8 mouse cellular contexts compared by ENCODE assay signal in the genomic region with DNA sequence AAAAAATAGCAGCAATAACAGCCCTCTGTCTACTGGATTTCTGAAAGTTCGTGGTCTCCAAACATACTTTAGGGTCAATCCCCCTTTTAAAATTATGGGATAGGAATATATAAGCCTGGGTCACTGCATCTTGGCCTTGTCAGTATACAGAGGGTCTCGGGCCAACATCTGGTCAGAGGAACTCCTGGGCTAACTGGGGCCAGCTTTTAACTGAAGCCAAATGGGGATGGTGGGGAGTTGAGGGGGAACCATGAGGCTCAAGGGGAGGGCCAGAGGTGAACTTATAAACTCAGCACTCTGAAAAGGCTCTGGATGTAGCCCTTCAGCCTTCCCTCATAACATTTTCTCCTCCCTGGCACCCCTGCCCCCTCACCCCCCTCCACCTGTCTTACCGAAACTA. TPM values are rescaled to one million over a fixed set of nuclear protein-coding genes. Genes with fewer than 3 reads are reported as not detected.
DNase-seq lines count a peak whose midpoint lies in the region; ATAC-seq and TF ChIP-seq lines count a peak whose summit lies in the region.

No protein-coding gene starts in this region.

- H3K27ac ChIP-seq in left cerebral cortex, adult 2 months, result peak overlapping the region; percentile 93; the same call in 1 of the 2 replicates
- H3K27ac ChIP-seq in neural tube, embryonic 14.5 days (ENCODE audit: low read depth, low read length), result no peak overlapping the region

- no peak for TF ChIP-seq CTCF in left cerebral cortex, adult 2 months (IDR thresholded peaks at IDR 0.05)

- DNase-seq in cerebellum, adult 9-11 months, result peak; percentile 59
- DNase-seq in cerebellum, adult 18-20 months, result no peak
- no peak for DNase-seq in left cerebral cortex, adult 2 months (ENCODE audit: extremely low spot score in 1 of 2, low spot score in 2 of 2)
- no peak for DNase-seq in left cerebral cortex, postnatal 36 days (ENCODE audit: low spot score in 2 of 2)
- DNase-seq in hindlimb bud, embryonic 11.5 days (ENCODE audit: extremely low spot score, low read depth, low spot score), result peak; percentile 35
- no peak for DNase-seq in urinary bladder, postnatal 36 days (ENCODE audit: low spot score in 2 of 2)
- DNase-seq in spleen, postnatal 36 days (ENCODE audit: low spot score in 2 of 2), result no peak

- no peak overlapping the region for H3K9ac ChIP-seq in neural tube, embryonic 14.5 days (replicated peaks; ENCODE audit: low read depth, low read length)

- intact Hi-C loops in left cerebral cortex, adult 2 months (cut with DNase I), result loop anchor here (2.0 to 10.0 kb wide), 4 partner anchors 68 to 538 kb away; no protein-coding TSS in a partner anchor
- intact Hi-C loops in left cerebral cortex, postnatal 36 days (cut with DNase I), result loop anchor here (5.0 kb wide), 1 partner anchor 130 kb away; no protein-coding TSS in a partner anchor

- H3K9me3 ChIP-seq in neural tube, embryonic 14.5 days (ENCODE audit: control insufficient read depth, low read length), result no peaks in the 10 kb centered on the region

- H3K4me3 ChIP-seq in left cerebral cortex, adult 2 months, result no peak overlapping the region
- no peak overlapping the region for H3K4me3 ChIP-seq in neural tube, embryonic 14.5 days (ENCODE audit: low read depth, low read length)

- H3K36me3 ChIP-seq in neural tube, embryonic 14.5 days (ENCODE audit: control insufficient read depth, insufficient read depth, low read length), result no peaks in the 10 kb centered on the region

- peaks cover 23% of the 10 kb centered on the region; the same call in 1 of the 2 replicates for H3K27me3 ChIP-seq in neural tube, embryonic 14.5 days (ENCODE audit: control insufficient read depth, insufficient read depth, low read length)

- ATAC-seq in neural tube, embryonic 14.5 days (ENCODE audit: low read depth), result no peak

- H3K4me2 ChIP-seq in neural tube, embryonic 14.5 days (ENCODE audit: low read depth, low read length), result peak overlapping the region; percentile 100; the same call in 1 of the 2 replicates

- H3K4me1 ChIP-seq in neural tube, embryonic 14.5 days (ENCODE audit: control insufficient read depth, insufficient read depth, low read length), result peaks cover 14% of the 10 kb centered on the region

- 71% methylated on average over 3 of the region's 3 CpGs for WGBS in neural tube, embryonic 14.5 days

RNA-seq across cellular contexts. Expression of gene Bhlhe41, which starts 1.8 kb away (rescaled TPM):
- total RNA-seq in left cerebral cortex, adult 2 months (2021), result 10 to 100 TPM; 30.0 to 37.3 TPM
- total RNA-seq in left cerebral cortex, postnatal 36 days (2021), result 10 to 100 TPM; 31.8 to 33.9 TPM
- 4.9 and 6.6 TPM in 2 replicates for polyA plus RNA-seq in neural tube, embryonic 14.5 days (2014; fragmentation: Nextera tagmentation; extraction: Ambion mirVana)

Comparison
In these comparisons a context has a peak if more than half of its experiments do, and no peak if none do; other contexts are left out.
1. DNase-seq: peak in cerebellum, adult 9-11 months (single experiment) and hindlimb bud, embryonic 11.5 days (single experiment); none in cerebellum, adult 18-20 months (0 of 2), left cerebral cortex, adult 2 months (0 of 2), left cerebral cortex, postnatal 36 days (0 of 2), urinary bladder, postnatal 36 days (0 of 2) and spleen, postnatal 36 days (0 of 2).